Mouse (Mus musculus): ENCODE results near the gene Arhgef17.
A peak's percentile ranks its signal among the peaks of the same experiment; 100 is the strongest.

Gene Arhgef17

DNA sequence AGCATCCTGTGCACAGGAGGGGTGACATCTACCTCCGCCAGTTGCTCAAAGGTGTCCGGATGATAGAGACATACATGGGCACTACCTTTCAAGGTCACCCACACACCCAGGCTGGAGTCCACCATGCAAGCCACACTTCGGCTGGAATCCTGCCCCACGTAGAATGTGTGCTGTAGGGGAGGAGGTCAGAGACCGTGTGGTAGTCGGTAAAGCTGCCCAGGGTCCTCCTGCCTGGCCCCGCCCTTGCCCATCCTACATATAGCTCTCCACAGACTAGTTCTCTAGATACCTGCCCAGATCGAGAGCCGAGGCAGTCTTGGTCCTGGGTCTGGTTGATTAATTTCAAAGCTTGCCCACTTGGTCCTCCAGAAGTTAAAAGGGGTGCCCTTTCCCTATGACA, 55.1 kb downstream of the Arhgef17 start:
- DNase-seq (ENCODE audit: low read depth, low spot score) = no peak

DNA sequence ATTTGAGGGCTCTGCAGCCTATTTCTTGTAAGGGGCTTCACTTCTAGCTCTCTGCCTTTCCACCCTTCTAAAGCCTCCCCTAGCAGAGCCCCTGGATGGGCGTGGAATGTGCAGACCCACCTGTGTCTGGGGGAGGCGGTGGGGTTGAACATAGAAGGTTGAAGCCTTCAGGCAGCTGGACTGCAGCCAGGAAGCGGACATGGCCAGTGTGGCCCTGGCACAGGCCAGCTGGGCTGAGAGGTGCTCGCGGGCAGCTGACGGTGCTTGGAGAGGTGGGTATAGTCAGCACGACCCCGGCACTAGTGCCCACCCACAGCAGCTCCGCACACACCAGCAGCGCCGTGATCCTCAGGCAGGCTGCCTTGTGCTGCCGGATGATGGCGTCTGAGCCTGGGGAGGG, 55.6 kb downstream of the Arhgef17 start:
- no peak for DNase-seq (ENCODE audit: low read depth, low spot score)

DNA sequence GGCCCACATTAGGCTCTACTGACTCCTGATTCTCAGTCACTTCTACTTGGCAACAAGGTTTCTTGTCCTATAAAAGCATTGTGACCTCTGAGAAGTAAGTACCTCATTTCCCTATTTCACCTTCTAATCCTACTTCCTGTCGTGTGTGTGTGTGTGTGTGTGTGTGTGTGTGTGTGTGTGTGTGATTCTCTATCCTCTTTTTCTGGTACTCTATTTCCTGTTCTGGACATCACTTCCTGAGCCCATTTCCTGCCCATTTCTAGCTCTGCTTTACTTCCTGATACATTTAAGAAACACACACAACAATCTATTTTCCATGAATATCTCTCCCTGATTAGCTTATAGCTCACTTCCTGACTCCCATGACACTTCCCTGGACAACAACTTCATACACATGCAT, 56.1 kb downstream of the Arhgef17 start:
- DNase-seq (ENCODE audit: low read depth, low spot score) = no peak

DNA sequence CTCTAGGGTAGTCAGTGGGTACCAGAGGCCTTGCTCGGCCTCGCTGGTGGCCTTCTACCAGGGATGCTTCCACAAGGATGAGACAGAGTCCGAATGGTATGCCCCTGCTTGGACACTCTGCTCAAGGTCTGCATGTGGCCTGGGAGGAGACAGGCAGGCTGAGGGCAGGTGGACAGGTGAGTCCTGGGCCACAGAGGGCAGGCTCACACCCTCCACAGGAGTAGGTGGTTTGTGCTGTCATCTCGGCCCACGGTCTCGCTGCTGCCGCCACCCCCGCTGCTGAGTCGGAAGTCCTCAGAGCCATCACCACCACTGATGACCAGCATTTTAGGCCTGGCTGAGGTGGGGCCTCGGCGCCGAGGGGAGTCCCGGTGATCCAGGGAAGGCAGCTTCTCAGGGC, 58.7 kb downstream of the Arhgef17 start:
- DNase-seq (ENCODE audit: low read depth, low spot score) = no peak

DNA sequence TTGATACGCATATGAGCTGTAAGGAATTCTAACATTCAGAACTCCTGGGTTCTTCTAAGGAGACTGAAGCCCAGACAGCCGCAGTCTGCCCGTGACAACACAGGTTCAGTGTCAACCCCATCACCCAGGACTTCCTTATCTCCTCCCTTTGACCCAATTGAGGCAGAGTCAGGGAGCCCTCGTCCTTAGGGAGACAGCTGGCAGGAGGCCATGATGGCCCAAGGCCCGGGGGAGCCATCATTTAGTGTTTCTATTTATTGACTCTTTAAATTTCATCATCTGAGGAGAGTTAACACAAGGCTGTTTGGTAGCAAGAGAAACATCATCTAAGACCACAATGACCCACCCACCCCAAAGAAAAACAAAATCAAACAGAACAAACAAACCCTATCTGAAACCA, 60.0 kb downstream of the Arhgef17 start:
- DNase-seq (ENCODE audit: low read depth, low spot score) = no peak

DNA sequence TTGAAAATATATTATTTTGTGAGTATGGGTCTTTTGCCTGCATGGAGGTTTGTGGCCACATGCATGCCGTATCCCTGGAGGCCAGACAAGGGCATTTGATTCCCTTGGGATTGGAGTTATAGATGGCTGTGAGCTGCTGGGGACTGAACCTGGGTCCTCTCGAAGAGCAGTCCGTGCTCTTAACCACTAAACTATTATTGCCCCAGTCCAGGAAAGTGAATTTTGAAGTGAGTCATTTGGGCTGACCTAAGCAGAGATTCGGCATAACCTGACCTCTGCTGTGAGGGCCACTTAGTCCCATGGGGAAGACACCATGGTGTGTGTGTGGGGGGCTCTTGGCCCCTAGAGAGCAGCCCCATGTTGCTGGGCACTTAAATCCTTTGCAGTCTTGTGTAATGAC, 60.6 kb downstream of the Arhgef17 start:
- no peak for DNase-seq (ENCODE audit: low read depth, low spot score)

DNA sequence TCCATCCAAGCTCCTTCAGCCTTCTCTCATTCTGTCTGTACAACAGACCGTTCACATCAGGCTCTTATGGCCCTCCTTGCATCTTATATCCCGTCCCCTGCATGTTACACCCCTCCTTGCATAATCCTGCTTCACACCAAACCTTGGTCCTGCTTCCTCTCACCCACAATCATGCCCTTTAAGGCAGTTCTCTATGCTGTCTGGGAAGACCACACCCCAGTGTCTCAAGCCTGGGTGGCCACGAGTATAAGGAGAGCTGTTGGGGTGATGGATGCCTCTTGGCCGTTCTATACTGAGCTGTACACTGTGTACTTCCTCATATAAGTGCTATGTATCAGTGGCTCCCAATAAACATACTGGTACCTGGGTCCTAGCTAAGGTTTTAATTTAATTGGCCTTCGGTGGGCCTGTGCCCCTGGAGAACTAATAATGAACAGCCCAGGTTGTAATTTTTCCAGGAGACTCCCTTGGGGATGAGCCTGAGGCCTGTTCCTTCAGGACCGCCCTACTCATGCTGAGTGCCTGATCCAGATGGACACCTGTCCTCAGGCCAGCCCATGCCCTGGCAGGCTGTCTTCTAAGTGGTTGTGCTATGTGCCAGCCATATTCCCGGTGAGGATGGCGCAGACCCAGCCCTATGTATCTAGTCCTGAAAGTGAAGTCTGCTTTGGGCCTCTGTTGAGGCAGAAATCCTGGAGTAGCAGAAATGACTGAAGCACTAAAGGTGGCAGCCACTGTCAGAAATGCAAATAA, 61.9 kb downstream of the Arhgef17 start:
- DNase-seq (ENCODE audit: low read depth, low spot score) = no peak

DNA sequence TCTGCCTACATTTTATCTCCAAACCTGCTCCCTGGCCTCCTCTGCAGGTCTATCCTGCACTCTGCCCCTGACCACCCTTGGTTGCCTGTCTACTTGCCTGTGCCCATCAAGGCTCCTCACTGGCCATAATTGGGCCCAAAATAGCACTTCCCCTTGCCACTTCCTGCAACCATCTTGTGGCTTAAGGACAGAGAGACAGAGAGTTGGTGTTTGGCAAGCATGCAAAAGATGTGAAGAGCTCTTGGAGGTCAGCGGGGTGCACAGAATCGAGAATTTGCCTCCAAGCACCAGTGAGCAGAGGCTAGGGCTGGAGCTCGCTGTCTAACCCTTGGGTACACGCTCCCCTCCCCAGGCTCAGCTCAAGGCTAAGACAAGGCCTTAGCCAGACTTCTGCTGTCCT, 63.4 kb downstream of the Arhgef17 start:
- no peak for DNase-seq (ENCODE audit: low read depth, low spot score)

DNA sequence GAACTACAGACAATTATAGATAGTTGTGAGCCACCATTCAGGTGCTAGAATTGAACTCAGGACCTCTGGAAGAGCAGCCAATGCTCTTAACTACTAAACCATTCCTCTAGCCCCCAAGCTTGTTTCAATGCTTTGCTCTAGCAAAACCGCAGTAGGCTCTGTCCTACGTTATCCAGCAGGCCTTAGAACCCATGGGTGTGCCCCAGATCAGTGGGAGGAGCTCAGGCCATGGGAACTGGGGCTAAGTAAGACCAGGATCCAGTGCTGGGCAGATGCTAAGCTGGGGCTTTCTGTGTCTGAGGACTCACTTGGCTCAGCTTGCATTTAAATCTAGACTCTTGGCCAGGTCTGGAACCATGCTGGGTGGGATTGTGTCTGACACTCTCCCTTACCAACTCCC, 64.3 kb downstream of the Arhgef17 start:
- no peak for DNase-seq (ENCODE audit: low read depth, low spot score)

DNA sequence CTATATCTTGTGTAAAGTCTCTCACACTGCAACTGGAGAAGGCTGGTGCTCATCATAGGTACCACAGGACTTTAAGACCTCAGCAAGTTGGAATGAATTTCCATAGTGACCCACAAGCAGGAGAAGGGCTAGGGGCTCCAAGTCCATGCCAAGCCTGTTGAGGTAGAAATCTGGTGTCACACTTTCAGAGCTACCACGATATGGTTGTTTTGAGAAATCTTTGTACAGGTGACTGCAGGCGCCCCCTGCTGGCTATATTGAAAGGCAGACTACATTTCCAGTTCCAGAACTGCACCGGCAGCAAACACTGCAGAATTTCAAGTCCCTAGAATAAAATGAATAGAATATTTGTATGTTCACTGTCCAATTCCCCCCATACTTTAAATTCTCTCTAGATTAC, 65.2 kb downstream of the Arhgef17 start:
- peak; percentile 63 for DNase-seq (ENCODE audit: low read depth, low spot score)

DNA sequence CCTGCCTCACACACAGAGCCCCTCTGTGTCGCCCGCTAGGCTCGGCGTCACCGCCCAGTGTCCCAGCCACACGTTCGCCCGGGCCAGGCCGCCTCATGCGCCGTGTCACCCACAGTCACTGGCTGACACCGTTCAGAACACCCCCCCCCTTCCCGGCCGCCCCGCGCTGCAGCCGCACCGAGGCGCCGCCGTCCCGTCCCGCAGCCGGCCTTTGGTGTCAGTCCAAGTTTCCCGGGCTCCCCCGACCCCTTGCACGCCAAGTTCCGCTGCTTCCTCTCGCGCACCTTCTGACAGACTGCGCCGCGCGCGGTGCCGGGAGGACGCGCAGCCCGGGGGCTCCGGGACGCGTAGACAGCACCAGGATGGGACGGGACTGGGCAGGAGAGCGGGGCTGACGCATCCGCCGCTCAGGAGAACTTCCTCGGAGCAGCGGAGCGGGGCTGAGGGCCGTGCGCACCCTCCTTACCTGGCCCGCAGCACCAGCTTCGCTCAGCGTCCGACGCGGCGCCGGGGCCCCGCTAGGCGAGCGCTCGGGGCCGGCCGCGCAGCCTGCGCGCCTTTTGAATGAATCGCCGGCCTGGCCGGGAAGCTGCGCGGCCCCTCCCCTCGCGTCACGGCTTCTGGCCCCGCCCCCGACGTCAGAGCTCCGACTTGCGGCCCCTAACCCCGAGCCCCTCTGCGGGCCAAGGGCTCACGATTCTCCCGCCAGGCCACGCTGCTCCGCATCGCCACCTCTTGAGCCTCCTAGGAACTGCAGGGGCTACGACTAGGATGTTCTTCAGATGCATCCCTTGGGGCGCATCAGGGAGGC, 68.9 kb downstream of the Arhgef17 start, which contains the start of gene Relt:
Gene Relt, minus strand, starts transcription at position 619 of the 811 bp plus-strand sequence.
- DNase-seq (ENCODE audit: low read depth, low spot score) = peak; percentile 92

DNA sequence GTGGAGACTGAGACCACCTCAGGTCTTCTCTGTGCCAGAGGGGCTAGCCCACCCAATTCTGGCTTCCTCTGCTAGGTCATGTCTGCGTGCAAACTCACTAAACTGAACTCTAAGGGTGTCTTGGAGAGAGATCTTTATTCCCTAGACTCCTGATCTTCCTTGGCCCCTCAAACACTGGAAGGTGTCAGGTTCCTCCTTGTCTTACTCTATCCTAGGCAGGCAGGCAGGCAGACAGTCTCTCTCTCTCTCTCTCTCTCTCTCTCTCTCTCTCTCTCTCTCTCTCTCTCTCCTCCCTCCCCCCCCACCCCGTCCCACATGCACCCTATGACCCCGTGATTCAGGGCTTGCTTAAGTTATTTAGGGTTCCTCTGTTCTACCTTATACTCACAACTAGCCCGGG, 69.6 kb downstream of the Arhgef17 start:
- no peak for DNase-seq (ENCODE audit: low read depth, low spot score)

DNA sequence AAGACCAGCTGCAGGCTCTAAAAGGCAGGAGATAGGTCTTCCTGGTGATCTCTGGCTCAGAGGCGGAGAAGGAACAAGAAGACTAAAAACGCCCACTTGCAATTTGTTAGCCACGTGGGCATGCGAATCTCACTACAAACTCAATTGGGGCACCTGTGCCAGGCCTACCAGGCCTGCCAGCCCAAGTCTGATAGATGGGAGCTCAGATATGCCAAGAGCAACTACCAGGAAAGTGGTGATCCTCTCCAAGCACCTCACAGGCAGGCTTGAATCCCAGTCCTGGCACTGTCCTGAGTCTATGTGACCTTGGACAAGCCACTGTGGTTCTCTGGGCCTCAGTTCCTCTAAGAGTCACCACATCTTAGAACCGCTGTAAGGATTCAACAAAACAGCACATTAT, 70.7 kb downstream of the Arhgef17 start:
- no peak for DNase-seq (ENCODE audit: low read depth, low spot score)

DNA sequence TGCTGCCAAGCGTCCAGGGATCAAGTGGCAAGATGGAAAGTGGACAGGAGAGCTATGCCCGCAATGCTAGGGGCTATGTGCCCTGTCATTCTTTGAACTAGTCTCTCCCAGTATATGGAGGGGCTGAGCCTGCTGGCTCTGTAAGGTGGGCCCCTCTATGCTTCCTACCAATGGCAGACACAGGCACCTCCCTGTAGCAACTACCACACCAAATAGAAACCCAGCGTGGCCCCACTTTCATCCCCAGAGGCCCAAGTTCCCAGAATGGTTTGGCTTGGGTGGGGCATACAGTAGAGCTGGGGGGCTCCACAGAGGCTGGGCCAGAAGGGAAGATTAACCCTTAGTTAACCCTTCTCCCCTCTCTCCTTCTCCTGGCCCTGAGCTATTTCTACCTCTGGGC, 71.5 kb downstream of the Arhgef17 start:
- DNase-seq (ENCODE audit: low read depth, low spot score) = no peak

DNA sequence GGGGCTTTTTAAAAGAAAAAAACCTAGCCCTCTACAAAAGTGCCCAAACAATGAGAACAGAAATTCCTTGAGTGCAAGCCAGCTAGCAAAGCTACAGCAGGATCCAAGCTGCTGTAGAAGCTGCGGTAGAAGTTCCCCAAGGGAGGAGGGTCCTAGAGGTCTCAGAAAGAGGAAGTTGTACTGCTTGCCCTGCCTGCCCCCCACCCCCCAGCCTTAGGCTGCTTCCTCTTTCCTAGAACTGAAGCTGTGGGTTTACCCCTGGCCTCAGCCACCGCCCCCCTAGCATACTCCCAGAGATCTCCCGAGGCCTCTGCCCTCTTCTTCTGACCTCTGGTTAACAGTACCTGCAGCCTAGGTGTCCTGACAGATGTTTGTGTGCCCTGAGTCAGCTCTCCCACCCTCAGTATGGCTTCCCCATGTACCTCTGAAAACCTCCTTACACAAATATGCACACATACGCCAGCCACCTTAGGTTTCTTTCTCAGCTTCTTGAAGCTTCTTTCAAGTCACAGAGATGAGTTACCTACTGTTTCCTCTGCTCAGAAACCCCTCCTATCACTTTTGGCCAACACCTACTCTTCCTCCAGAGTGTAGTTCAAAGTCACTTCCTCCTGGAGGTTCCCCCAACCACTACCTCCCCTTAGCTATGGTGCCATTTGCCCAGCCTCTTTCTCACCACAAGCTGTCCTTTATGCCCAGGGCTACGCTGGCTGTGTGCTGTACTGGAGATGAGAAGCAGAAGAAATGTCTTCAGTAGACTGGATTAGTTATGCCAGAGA, 75.9 kb downstream of the Arhgef17 start:
- DNase-seq (ENCODE audit: low read depth, low spot score) = no peak

DNA sequence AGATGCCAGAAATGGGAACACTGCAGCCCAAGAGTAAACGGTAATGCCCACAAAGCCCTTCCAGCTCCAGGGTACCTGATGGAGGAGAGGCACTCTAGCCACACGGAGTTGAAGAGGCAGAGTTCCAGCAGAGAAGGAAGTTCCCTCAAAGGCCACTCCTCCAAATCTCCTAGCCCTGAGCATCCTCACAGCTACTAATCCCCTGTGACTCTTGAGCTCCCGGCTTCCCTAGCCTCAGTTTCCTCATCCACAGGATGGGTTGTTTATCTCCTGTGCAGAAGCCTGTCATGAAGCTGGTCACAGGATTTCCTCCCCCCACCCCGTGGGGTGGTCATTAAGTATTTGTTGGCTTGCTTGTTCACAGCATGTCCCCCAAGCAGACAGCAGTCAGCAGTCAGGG, 76.6 kb downstream of the Arhgef17 start:
- no peak for DNase-seq (ENCODE audit: low read depth, low spot score)

DNA sequence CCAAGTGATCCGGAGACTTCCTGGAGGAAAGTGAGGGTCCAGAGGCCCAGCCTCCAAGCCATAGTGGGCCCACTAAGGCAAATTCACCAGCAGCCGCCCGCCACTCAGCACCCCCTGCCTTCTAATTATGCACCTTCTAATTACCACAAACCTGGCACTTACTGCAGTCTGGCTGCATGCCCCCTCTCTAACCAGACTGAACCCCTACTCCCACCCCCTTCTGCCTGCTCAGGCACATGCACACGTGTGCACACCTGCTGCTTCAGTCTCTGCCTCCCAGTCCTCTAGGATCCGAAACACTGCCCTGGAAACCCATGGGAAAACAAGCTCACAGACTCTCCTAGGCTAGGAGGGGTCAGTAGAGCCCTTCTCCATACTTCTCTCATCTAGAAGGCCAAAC, 77.0 kb downstream of the Arhgef17 start:
- DNase-seq (ENCODE audit: low read depth, low spot score) = no peak

DNA sequence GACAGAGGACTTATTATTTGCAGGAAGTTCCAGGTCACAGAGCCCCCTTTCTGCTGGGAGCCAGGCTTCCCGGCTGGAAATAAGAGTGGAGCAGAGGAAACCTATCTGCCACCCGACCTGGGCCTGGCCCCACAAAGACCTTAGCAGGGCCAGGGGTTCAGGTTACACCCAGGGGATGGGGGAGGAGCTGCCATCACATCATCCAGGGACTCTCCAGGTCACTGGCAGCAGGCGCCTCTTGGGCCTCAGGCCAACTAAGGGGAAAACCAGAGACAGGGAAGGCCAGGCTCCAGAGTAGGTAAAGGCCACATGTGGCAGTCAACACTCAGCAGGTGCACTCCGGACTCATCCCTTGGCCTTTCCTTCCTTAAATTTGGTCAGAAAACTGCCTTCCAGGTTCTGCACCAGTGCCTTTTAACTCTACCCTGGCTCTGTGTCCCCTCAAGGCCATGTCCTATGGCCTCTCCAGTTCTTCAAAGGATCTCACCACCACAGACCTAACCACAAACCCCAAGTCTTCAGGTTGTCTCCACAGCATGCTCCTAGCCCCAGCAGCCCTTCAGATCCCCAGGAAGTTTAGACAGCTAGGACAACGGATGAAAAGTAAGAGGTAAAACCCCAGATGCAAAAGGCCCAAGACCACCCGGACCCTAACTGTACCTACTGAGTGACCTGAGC, 77.6 kb downstream of the Arhgef17 start:
- DNase-seq (ENCODE audit: low read depth, low spot score) = no peak

DNA sequence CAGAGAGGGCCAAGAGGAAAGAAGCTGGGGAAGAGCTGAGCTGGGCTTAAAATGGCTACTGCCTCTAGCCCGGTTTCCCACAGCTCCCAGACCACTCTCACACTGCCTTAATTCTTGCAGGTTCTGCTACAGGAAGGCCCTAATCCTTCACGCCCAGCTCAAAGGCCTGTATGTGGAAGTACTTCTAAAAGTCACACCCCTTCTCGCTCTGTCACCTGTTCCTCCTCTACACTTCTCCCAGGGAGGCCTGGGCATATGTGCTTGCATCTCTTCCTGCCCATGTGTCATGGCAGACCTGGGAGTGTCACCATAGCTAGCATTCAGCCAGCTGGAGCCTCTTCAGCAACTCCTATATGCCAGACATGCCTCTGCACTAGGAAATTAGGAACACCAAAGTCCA, 78.5 kb downstream of the Arhgef17 start:
- DNase-seq (ENCODE audit: low read depth, low spot score) = no peak

DNA sequence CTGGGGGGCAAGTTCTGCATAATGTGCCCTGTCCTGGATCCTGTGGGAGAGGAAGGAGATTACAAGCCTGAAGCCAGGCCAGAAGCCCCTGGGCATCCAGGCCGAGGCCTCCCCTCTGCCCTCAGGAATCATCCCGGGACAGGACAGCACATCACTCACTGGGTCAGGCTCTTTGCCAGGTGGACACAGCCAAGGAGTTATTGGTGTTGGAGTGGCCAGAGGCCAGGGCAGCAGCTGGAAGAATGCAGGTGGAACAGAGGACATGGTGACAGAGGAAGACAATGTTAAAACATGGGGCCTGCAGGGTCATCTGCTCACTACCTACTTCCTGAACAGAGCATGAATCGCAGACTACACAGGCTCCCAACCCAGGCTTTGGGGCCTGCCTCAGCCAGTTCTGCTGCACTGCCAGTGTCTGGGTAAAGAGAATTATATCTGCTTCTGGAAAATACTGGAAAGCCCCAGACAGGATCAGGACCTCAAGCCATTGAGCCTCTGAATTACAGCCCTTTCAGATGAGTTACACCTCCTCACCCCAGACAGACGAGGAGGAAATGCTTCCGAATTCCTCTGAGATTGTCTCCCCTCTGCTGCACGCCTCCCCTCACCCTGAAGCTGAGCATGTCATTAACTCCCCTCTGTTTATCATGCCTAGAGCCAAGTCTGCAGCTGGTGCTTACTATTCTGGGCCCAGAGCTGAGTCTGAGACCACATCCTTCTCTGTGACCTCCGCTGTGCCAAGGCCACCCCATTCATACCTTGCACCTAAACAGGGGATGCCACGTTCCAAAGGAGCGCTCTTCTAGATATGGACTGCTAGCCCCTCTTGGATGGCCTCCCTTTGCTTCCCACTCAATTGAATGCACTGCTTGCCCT, 80.2 kb downstream of the Arhgef17 start:
- no peak for DNase-seq (ENCODE audit: low read depth, low spot score)

DNA sequence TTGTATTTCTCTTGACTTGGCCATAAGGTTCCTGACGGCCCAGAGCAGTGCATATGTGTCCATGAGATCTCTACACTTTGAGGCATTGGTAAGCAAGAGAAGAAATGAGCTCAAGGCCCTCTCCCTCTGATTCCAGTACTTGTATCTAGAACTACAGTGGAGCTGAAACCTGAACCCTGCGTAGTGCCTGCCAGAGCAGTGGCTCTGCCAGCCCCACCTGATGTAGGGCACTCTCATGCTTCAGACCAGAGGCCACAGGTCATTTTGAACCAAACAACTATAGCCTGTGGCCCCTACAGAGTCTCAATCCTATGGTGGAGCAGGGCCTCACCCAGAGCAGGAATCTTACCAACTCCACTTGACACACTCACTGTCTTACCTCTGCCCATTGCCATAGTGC, 82.4 kb downstream of the Arhgef17 start:
- DNase-seq (ENCODE audit: low read depth, low spot score) = no peak

Data from embryo, embryonic 11.5 days (tissue).